17 mouse cellular contexts compared by ENCODE assay signal in genomic region chr10:37358900-37359299, GRCm38 (mm10).
DNase-seq lines count a peak whose midpoint lies in the region; ATAC-seq lines count a peak whose summit lies in the region.
"Had no signal": no experiment of that assay in that cellular context is flagged by ENCODE, and none has a peak within 500 bp of the region (broad histone marks: within the 10 kb centered on the region; RNA-seq: fewer than 3 reads in every experiment).

No protein-coding gene starts in this region.

- no peaks in the 10 kb centered on the region for H3K4me1 ChIP-seq in brown adipose tissue, adult 24 weeks (ENCODE audit: control insufficient read depth, insufficient read depth, insufficient read length, low read length)
- peaks cover 10% of the 10 kb centered on the region for H3K4me1 ChIP-seq in embryonic facial prominence, embryonic 14.5 days (ENCODE audit: control insufficient read depth, insufficient read depth, low read length)
- H3K4me1 ChIP-seq: heart, embryonic 15.5 days; liver, embryonic 15.5 days; neural tube, embryonic 12.5 days had no signal

- no peaks in the 10 kb centered on the region for H3K36me3 ChIP-seq in embryonic facial prominence, embryonic 14.5 days (ENCODE audit: control insufficient read depth, insufficient read depth, low read length)
- H3K36me3 ChIP-seq: heart, embryonic 15.5 days; hindbrain, embryonic 12.5 days; kidney, embryonic 15.5 days; liver, embryonic 15.5 days; neural tube, embryonic 12.5 days had no signal

- 0 out of 2 replicates have a peak overlapping the region, but pooled peaks have one; percentile 42 for H3K27ac ChIP-seq in brown adipose tissue, adult 24 weeks (replicated peaks; ENCODE audit: low read depth, low read length)
- peak overlapping the region; percentile 40; the same call in 1 of the 2 replicates for H3K27ac ChIP-seq in embryonic facial prominence, embryonic 14.5 days (replicated peaks; ENCODE audit: low read depth, low read length)
- H3K27ac ChIP-seq: heart, embryonic 15.5 days; hindbrain, embryonic 12.5 days; kidney, embryonic 15.5 days; liver, embryonic 15.5 days; neural tube, embryonic 12.5 days; stomach, postnatal 0 days had no signal

- no peak for ATAC-seq in embryonic facial prominence, embryonic 14.5 days (ENCODE audit: low read depth)
- ATAC-seq in megakaryocyte progenitor cell, adult 5-6 weeks (replicated peaks; ENCODE audit: poor library complexity): peak; percentile 63
- ATAC-seq: CD4-positive, CD25-positive, alpha-beta regulatory T cell, adult 4 months had no signal

- DNase-seq in layer of hippocampus, adult 9-11 months: peak; percentile 60
- no peak for DNase-seq in layer of hippocampus, postnatal 25 days (ENCODE audit: extremely low spot score in 1 of 2, low spot score in 1 of 2)
- DNase-seq in embryonic facial prominence, embryonic 14.5 days (ENCODE audit: low spot score): no peak
- DNase-seq in adrenal gland, postnatal 36 days: no peak
- DNase-seq in adrenal gland, adult 2 months: no peak
- DNase-seq: cerebellum, adult 11-12 months; lung, postnatal 36 days; thymus, postnatal 25 days had no signal

- no peak overlapping the region for H3K9ac ChIP-seq in embryonic facial prominence, embryonic 14.5 days (ENCODE audit: low read depth, low read length)
- H3K9ac ChIP-seq: heart, embryonic 15.5 days; hindbrain, embryonic 12.5 days; kidney, embryonic 15.5 days; liver, embryonic 15.5 days; neural tube, embryonic 12.5 days had no signal

- no peaks in the 10 kb centered on the region for H3K9me3 ChIP-seq in embryonic facial prominence, embryonic 14.5 days (ENCODE audit: control insufficient read depth, low read length)
- H3K9me3 ChIP-seq: heart, embryonic 15.5 days; hindbrain, embryonic 12.5 days; kidney, embryonic 15.5 days; liver, embryonic 15.5 days; neural tube, embryonic 12.5 days had no signal

- H3K27me3 ChIP-seq in embryonic facial prominence, embryonic 14.5 days (replicated peaks; ENCODE audit: control insufficient read depth, insufficient read depth, low read length): no peaks in the 10 kb centered on the region
- H3K27me3 ChIP-seq: heart, embryonic 15.5 days; hindbrain, embryonic 12.5 days; kidney, embryonic 15.5 days; liver, embryonic 15.5 days; neural tube, embryonic 12.5 days had no signal

- H3K4me2 ChIP-seq in embryonic facial prominence, embryonic 14.5 days (ENCODE audit: low read depth, low read length): no peak overlapping the region
- H3K4me2 ChIP-seq: heart, embryonic 15.5 days; hindbrain, embryonic 12.5 days; kidney, embryonic 15.5 days; liver, embryonic 15.5 days; neural tube, embryonic 12.5 days had no signal

- no peak overlapping the region for H3K4me3 ChIP-seq in brown adipose tissue, adult 24 weeks (ENCODE audit: insufficient read depth, low read depth, low read length)
- no peak overlapping the region for H3K4me3 ChIP-seq in embryonic facial prominence, embryonic 14.5 days (ENCODE audit: low read depth, low read length)
- H3K4me3 ChIP-seq: heart, embryonic 15.5 days; hindbrain, embryonic 12.5 days; kidney, embryonic 15.5 days; liver, embryonic 15.5 days; neural tube, embryonic 12.5 days had no signal
